Mouse (Mus musculus): Measurements from ENCODE around the gene Med13l. TPM values are rescaled to one million over a fixed set of nuclear protein-coding genes. Genes with fewer than 3 reads are reported as not detected.

The Med13l gene
- polyA plus RNA-seq, 1 experiment = 19.3 TPM

DNA sequence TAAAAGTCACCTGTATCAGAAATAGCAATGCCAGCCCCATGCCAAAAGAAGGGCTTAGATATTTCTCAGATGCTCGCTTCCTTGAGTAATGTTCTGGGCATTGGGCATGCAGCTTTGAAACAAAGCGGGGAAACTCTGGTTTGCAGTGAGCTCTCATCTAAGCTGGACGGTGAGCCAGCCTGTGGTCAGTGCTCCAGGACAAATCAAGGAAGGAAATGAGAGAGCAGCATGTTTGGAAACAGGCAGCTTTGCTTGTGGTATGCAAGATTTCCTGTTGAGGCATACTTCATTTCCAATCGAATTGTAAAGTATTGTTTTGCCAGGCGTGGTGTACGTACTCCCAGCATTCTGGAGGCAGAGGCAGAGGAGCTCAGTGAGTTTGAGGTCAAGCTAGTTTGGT lies 95.5 kb downstream of the Med13l start:
- TF ChIP-seq CTCF (IDR thresholded peaks at IDR 0.05; ENCODE audit: extremely low read depth, insufficient read depth, insufficient read length, insufficient replicate concordance) = no peak
- no peak for TF ChIP-seq POLR2A (IDR thresholded peaks at IDR 0.05; ENCODE audit: low read depth, low read length)
- no peaks in the 10 kb centered on the region for H3K36me3 ChIP-seq (ENCODE audit: control insufficient read depth, insufficient read depth, low read length)
- no peak overlapping the region for H3K4me3 ChIP-seq (ENCODE audit: extremely low read depth, insufficient read depth, insufficient read length)
- WGBS = 69% methylated on average over 6 of the region's 6 CpGs
- no peak for DNase-seq (ENCODE audit: low read depth in 1 of 2, low spot score in 2 of 2)
- H3K27me3 ChIP-seq (ENCODE audit: control insufficient read depth, insufficient read depth, low read length) = no peaks in the 10 kb centered on the region
- H3K4me1 ChIP-seq (ENCODE audit: control insufficient read depth, insufficient read depth, insufficient read length) = peaks cover 3% of the 10 kb centered on the region; the same call in 1 of the 2 replicates
- H3K27ac ChIP-seq (ENCODE audit: insufficient read depth, low read length) = no peak overlapping the region

DNA sequence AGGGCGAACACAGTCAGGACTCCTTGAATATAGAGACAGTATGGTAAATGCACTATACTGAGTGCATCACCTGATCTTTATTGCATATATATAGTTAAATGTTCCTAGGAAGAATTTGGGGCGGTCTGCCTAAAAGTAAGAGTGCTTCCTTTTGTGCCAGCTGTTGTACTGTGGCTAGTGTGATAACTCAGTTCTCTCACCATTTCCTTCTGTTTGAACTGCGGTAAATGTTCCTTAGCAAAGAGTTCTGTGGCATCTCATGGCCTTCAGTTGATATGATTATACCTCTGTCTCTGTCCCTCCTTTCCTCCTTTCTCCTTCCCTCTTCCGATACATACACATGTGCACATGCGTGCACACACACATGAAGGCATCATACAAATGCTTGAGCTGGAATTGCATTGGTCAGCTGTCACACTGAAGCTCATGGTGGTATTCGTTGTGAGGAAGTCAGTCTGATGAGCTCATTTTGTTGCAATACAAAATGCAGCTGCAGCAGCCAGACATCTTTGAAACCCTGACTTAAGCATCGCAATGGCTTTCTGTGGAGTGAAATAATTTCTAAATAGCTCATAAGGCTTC lies 97.9 kb downstream of the Med13l start:
- H3K27me3 ChIP-seq (ENCODE audit: control insufficient read depth, insufficient read depth, low read length) = no peaks in the 10 kb centered on the region
- no peak overlapping the region for H3K27ac ChIP-seq (ENCODE audit: insufficient read depth, low read length)
- H3K4me1 ChIP-seq (ENCODE audit: control insufficient read depth, insufficient read depth, insufficient read length) = no peaks in the 10 kb centered on the region; the same call in 1 of the 2 replicates
- no peak for DNase-seq (ENCODE audit: low read depth in 1 of 2, low spot score in 2 of 2)
- H3K4me3 ChIP-seq (ENCODE audit: extremely low read depth, insufficient read depth, insufficient read length) = no peak overlapping the region
- TF ChIP-seq CTCF (IDR thresholded peaks at IDR 0.05; ENCODE audit: extremely low read depth, insufficient read depth, insufficient read length, insufficient replicate concordance) (no peak), POLR2A (IDR thresholded peaks at IDR 0.05; ENCODE audit: low read depth, low read length) (no peak)
- 46% methylated on average over 7 of the region's 7 CpGs for whole genome bisulfite sequencing
- no peaks in the 10 kb centered on the region for H3K36me3 ChIP-seq (ENCODE audit: control insufficient read depth, insufficient read depth, low read length)

DNA sequence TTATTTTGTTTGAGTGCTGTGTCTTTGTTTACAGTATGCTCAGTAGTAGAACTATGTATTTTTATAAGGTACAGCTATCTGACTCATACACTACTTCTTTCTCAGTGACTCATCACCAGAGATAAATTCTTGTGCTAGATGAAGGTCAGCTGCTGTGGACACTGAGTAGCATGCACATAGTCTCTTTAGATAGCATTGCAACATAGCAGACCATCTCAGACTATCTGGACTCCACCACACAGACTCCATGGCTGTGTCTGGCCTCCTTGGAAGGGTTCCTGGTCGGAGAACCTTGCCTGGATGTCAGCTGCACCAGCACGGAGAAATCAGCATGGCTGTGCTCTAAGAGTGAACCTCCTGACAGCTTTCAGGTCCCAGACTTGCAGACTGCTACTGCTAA lies 99.2 kb downstream of the Med13l start:
- H3K4me1 ChIP-seq (ENCODE audit: control insufficient read depth, insufficient read depth, insufficient read length) = peaks cover 7% of the 10 kb centered on the region; the same call in 1 of the 2 replicates
- 76% methylated on average over 2 of the region's 2 CpGs for WGBS
- TF ChIP-seq POLR2A (IDR thresholded peaks at IDR 0.05; ENCODE audit: low read depth, low read length) = no peak
- no peak for TF ChIP-seq CTCF (IDR thresholded peaks at IDR 0.05; ENCODE audit: extremely low read depth, insufficient read depth, insufficient read length, insufficient replicate concordance)
- no peaks in the 10 kb centered on the region for H3K36me3 ChIP-seq (ENCODE audit: control insufficient read depth, insufficient read depth, low read length)
- no peak for DNase-seq (ENCODE audit: low read depth in 1 of 2, low spot score in 2 of 2)
- H3K27ac ChIP-seq (ENCODE audit: insufficient read depth, low read length) = no peak overlapping the region
- H3K4me3 ChIP-seq (ENCODE audit: extremely low read depth, insufficient read depth, insufficient read length) = no peak overlapping the region
- no peaks in the 10 kb centered on the region for H3K27me3 ChIP-seq (ENCODE audit: control insufficient read depth, insufficient read depth, low read length)

DNA sequence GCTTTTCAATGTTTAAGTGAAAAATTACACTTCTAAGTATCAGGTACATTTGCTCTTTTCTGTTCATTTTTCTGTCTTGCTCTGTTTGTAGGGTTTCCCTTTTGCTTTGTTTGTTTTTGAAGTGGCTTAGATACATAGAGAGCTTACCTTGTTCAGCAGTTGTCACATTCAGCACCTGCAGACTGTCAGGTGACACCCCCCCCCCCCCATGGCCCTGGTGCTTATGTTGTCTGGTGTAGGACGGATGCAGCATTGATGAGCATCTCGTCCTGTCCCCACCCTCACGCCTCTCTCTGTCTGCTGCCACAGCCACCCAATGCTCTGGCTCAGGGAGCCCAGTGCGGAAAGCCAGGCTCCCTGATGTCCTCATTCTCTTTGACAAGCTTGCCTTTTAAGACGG lies 101.3 kb downstream of the Med13l start:
- 80% methylated on average over 5 of the region's 5 CpGs for WGBS

DNA sequence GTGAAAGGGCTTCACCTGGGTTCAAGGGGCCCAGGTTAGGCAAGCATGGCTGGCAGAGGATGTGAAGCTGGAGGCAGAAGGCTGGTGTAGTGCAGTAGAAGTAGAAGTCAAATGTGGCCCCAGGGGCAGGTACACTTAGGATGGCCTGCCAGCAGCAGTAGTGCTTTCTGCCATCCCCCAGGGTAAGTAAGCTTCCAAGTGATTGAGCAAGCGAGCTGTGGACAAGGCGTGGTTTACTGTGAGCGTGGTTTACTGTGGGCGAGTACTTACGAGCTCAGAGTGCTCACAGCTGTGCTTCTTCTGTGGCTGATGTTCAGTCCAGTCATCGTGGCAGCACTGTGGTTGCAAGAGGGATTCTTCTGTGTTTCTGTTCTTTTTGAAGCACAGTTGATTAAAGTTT lies 103.5 kb downstream of the Med13l start:
- no peak for DNase-seq (ENCODE audit: low read depth in 1 of 2, low spot score in 2 of 2)
- peaks cover 10% of the 10 kb centered on the region; the same call in 1 of the 2 replicates for H3K4me1 ChIP-seq (ENCODE audit: control insufficient read depth, insufficient read depth, insufficient read length)
- 33% methylated on average over 6 of the region's 6 CpGs for WGBS
- H3K36me3 ChIP-seq (ENCODE audit: control insufficient read depth, insufficient read depth, low read length) = no peaks in the 10 kb centered on the region
- no peaks in the 10 kb centered on the region for H3K27me3 ChIP-seq (ENCODE audit: control insufficient read depth, insufficient read depth, low read length)
- H3K27ac ChIP-seq (ENCODE audit: insufficient read depth, low read length) = no peak overlapping the region
- TF ChIP-seq CTCF (IDR thresholded peaks at IDR 0.05; ENCODE audit: extremely low read depth, insufficient read depth, insufficient read length, insufficient replicate concordance) = no peak
- no peak for TF ChIP-seq POLR2A (IDR thresholded peaks at IDR 0.05; ENCODE audit: low read depth, low read length)
- H3K4me3 ChIP-seq (ENCODE audit: extremely low read depth, insufficient read depth, insufficient read length) = no peak overlapping the region

More for the DNA sequence above, 101.3 kb downstream of the Med13l start:
- Histone ChIP-seq H3K27me3 (ENCODE audit: control insufficient read depth, insufficient read depth, low read length) (no peaks in the 10 kb centered on the region), H3K27ac (ENCODE audit: insufficient read depth, low read length) (no peak overlapping the region), H3K4me1 (ENCODE audit: control insufficient read depth, insufficient read depth, insufficient read length) (peaks cover 10% of the 10 kb centered on the region; the same call in 1 of the 2 replicates), H3K4me3 (ENCODE audit: extremely low read depth, insufficient read depth, insufficient read length) (no peak overlapping the region), H3K36me3 (ENCODE audit: control insufficient read depth, insufficient read depth, low read length) (no peaks in the 10 kb centered on the region)
- TF ChIP-seq POLR2A (IDR thresholded peaks at IDR 0.05; ENCODE audit: low read depth, low read length) (no peak), CTCF (IDR thresholded peaks at IDR 0.05; ENCODE audit: extremely low read depth, insufficient read depth, insufficient read length, insufficient replicate concordance) (no peak)
- no peak for DNase-seq (ENCODE audit: low read depth in 1 of 2, low spot score in 2 of 2)

DNA sequence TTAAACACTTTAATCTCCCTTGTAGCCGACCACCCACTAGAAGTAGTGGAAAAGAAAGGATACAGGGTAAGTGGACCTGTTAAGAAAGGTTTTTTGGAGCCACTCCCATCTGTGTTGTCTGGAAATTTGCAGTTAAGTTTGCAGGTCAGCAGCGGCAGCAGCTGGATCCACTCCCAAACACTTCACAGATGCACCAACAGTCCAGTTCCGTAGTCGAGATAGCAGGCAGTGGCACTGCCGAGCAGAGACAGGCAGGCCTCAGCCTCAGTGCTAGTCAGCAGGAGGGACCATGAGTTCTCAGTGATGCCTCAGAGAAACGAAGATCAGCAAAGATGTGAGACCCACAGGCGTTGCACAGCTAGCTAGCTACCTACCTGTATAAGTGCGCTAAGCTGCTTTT lies 104.5 kb downstream of the Med13l start:
- Histone ChIP-seq H3K4me3 (ENCODE audit: extremely low read depth, insufficient read depth, insufficient read length) (no peak overlapping the region), H3K4me1 (ENCODE audit: control insufficient read depth, insufficient read depth, insufficient read length) (peaks cover 10% of the 10 kb centered on the region; the same call in 1 of the 2 replicates), H3K27me3 (ENCODE audit: control insufficient read depth, insufficient read depth, low read length) (no peaks in the 10 kb centered on the region), H3K36me3 (ENCODE audit: control insufficient read depth, insufficient read depth, low read length) (no peaks in the 10 kb centered on the region), H3K27ac (ENCODE audit: insufficient read depth, low read length) (no peak overlapping the region)
- TF ChIP-seq CTCF (IDR thresholded peaks at IDR 0.05; ENCODE audit: extremely low read depth, insufficient read depth, insufficient read length, insufficient replicate concordance) (no peak), POLR2A (IDR thresholded peaks at IDR 0.05; ENCODE audit: low read depth, low read length) (no peak)
- WGBS = 93% methylated on average over 8 of the region's 8 CpGs
- no peak for DNase-seq (ENCODE audit: low read depth in 1 of 2, low spot score in 2 of 2)

DNA sequence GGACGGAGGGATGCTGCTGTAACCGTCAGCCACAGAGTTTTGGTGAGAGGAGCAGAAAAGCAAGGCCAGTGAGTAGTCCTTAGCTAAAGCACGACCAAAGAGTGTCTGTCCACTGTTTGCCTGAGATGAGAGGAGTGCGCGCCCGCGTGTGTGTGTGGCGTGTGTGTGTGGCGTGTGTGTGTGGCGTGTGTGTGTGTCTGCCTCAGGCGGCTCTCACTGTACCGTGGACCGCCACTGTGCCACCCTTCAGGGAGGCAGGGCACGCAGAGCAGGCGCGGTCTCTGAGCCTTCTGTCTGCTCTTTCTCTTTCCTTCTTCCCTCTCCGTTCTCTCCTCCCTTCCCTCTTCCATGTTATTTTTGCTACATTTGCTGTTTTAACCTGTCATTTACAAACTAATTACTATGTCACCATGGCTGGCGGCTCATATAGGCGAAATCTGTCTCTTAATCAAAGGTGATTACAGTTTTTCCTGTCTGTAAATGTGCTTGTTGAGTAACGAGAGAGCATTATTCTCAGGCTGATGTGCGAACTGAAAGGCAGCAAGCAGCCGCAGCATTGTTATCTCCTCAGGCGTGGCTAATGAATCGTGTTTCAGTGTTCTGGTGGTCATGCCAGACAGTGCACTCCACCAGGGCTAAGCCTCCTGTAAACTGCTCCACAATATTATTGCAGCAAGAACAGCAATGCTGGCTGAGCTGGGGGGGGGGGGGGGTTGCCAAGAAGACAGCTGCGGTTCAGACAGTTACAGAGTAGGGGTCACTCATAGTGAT lies 106.1 kb downstream of the Med13l start:
- Histone ChIP-seq H3K36me3 (ENCODE audit: control insufficient read depth, insufficient read depth, low read length) (no peaks in the 10 kb centered on the region), H3K27me3 (ENCODE audit: control insufficient read depth, insufficient read depth, low read length) (no peaks in the 10 kb centered on the region), H3K4me1 (ENCODE audit: control insufficient read depth, insufficient read depth, insufficient read length) (peaks cover 10% of the 10 kb centered on the region; the same call in 1 of the 2 replicates), H3K27ac (ENCODE audit: insufficient read depth, low read length) (no peak overlapping the region), H3K4me3 (ENCODE audit: extremely low read depth, insufficient read depth, insufficient read length) (no peak overlapping the region)
- no peak for TF ChIP-seq CTCF (IDR thresholded peaks at IDR 0.05; ENCODE audit: extremely low read depth, insufficient read depth, insufficient read length, insufficient replicate concordance)
- no peak for TF ChIP-seq POLR2A (IDR thresholded peaks at IDR 0.05; ENCODE audit: low read depth, low read length)
- 89% methylated on average over 24 of the region's 25 CpGs for WGBS
- DNase-seq (ENCODE audit: low read depth in 1 of 2, low spot score in 2 of 2) = no peak

Data from spleen, adult 2 months (tissue).